8 mouse cellular contexts compared by ENCODE assay signal in genomic region chr7:36974573-36974972, GRCm38 (mm10).
DNase-seq lines count a peak whose midpoint lies in the region; ATAC-seq and TF ChIP-seq lines count a peak whose summit lies in the region.

No protein-coding gene starts in this region.

- no peak overlapping the region for H3K4me2 ChIP-seq in liver, embryonic 11.5 days
- H3K4me2 ChIP-seq in lung, postnatal 0 days (replicated peaks; ENCODE audit: low read depth, low read length): no peak overlapping the region

- no peak overlapping the region for H3K4me3 ChIP-seq in liver, embryonic 11.5 days (ENCODE audit: low read depth, low read length)
- H3K4me3 ChIP-seq in lung, postnatal 0 days (ENCODE audit: low read depth, low read length): no peak overlapping the region

- peak; percentile 31 for DNase-seq in gastrocnemius, postnatal 10 days
- no peak for DNase-seq in gastrocnemius, postnatal 36 days
- DNase-seq in liver: peak; percentile 5
- DNase-seq in liver, embryonic 11.5 days (ENCODE audit: low spot score): no peak
- peak; percentile 30 for DNase-seq in brain, adult 2 months (ENCODE audit: low read depth, low spot score)
- DNase-seq in lung, postnatal 0 days (ENCODE audit: low spot score): no peak
- DNase-seq in gastrocnemius, adult 8-10 months (ENCODE audit: low spot score in 2 of 2): no peak
- no peak for DNase-seq in thymus, postnatal 10 days (ENCODE audit: low spot score in 2 of 2)

- no peak for ATAC-seq in liver, embryonic 11.5 days (replicated peaks; ENCODE audit: low FRiP score)
- no peak for ATAC-seq in lung, postnatal 0 days

- no peaks in the 10 kb centered on the region for H3K9me3 ChIP-seq in liver, embryonic 11.5 days (ENCODE audit: control insufficient read depth, low read length)
- no peaks in the 10 kb centered on the region for H3K9me3 ChIP-seq in lung, postnatal 0 days (ENCODE audit: low read length)

- no peaks in the 10 kb centered on the region for H3K36me3 ChIP-seq in liver, embryonic 11.5 days (ENCODE audit: control insufficient read depth, insufficient read depth, low read length)
- no peaks in the 10 kb centered on the region for H3K36me3 ChIP-seq in lung, postnatal 0 days (ENCODE audit: insufficient read depth, low read length)

- H3K4me1 ChIP-seq in liver, embryonic 11.5 days (replicated peaks; ENCODE audit: control insufficient read depth, insufficient read depth, low read length): no peaks in the 10 kb centered on the region
- no peaks in the 10 kb centered on the region for H3K4me1 ChIP-seq in lung, postnatal 0 days (ENCODE audit: insufficient read depth, low read depth, low read length)

- 39% methylated on average over 4 of the region's 4 CpGs for WGBS in liver, embryonic 11.5 days
- WGBS in lung, postnatal 0 days: 44% methylated on average over 4 of the region's 4 CpGs

- TF ChIP-seq EP300 in lung, postnatal 0 days (IDR thresholded peaks at IDR 0.05): no peak

- no peak overlapping the region for H3K9ac ChIP-seq in liver, embryonic 11.5 days (ENCODE audit: low read depth, low read length)
- no peak overlapping the region for H3K9ac ChIP-seq in lung, postnatal 0 days (replicated peaks; ENCODE audit: low read depth)

- peak; percentile 65 for TF ChIP-seq CTCF in lung, postnatal 0 days (IDR thresholded peaks at IDR 0.05)

- H3K27me3 ChIP-seq in liver, embryonic 11.5 days (replicated peaks; ENCODE audit: control insufficient read depth, insufficient read depth, low read length): no peaks in the 10 kb centered on the region
- no peaks in the 10 kb centered on the region for H3K27me3 ChIP-seq in lung, postnatal 0 days (replicated peaks; ENCODE audit: insufficient read depth, low read length)

- no peak overlapping the region for H3K27ac ChIP-seq in liver, embryonic 11.5 days (ENCODE audit: low read depth, low read length)
- H3K27ac ChIP-seq in lung, postnatal 0 days (ENCODE audit: low read length): no peak overlapping the region

- intact Hi-C loops in gastrocnemius, postnatal 36 days (cut with DNase I): loop anchor here (1.0 to 5.0 kb wide), 2 partner anchors 284 to 1062 kb away; no protein-coding TSS in a partner anchor

Comparison
In these comparisons a context has a peak if more than half of its experiments do, and no peak if none do; other contexts are left out.
1. DNase-seq: peak in gastrocnemius, postnatal 10 days (single experiment), liver (single experiment) and brain, adult 2 months (single experiment); none in gastrocnemius, postnatal 36 days (0 of 2), liver, embryonic 11.5 days (single experiment), lung, postnatal 0 days (single experiment), gastrocnemius, adult 8-10 months (0 of 2) and thymus, postnatal 10 days (0 of 2).